In genomic region chr8:69921141-69921540, GRCm38 (mm10) we compare ENCODE assay signal across 11 mouse cellular contexts. TPM values are rescaled to one million over a fixed set of nuclear protein-coding genes. Genes with fewer than 3 reads are reported as not detected.
DNase-seq lines count a peak whose midpoint lies in the region; ATAC-seq lines count a peak whose summit lies in the region.
"Had no signal": no experiment of that assay in that cellular context is flagged by ENCODE, and none has a peak within 500 bp of the region (broad histone marks: within the 10 kb centered on the region; RNA-seq: fewer than 3 reads in every experiment).

No protein-coding gene starts in this region.

- H3K27ac ChIP-seq in hindbrain, embryonic 10.5 days: peak overlapping the region; percentile 84
- H3K27ac ChIP-seq in hindbrain, embryonic 16.5 days (ENCODE audit: low read depth, low read length): no peak overlapping the region; the same call in 1 of the 2 replicates
- peak overlapping the region; percentile 29 for H3K27ac ChIP-seq in embryonic facial prominence, embryonic 11.5 days (replicated peaks; ENCODE audit: low read depth, low read length)
- peak overlapping the region; percentile 60; the same call in 1 of the 2 replicates for H3K27ac ChIP-seq in kidney, embryonic 14.5 days (ENCODE audit: low read depth, low read length)
- peak overlapping the region; percentile 76 for H3K27ac ChIP-seq in midbrain, embryonic 15.5 days

- H3K27me3 ChIP-seq in hindbrain, embryonic 10.5 days (ENCODE audit: insufficient read depth, poor library complexity, severe bottlenecking): no peaks in the 10 kb centered on the region
- no peaks in the 10 kb centered on the region for H3K27me3 ChIP-seq in hindbrain, embryonic 16.5 days (replicated peaks; ENCODE audit: control insufficient read depth, insufficient read depth, low read length)
- no peaks in the 10 kb centered on the region for H3K27me3 ChIP-seq in embryonic facial prominence, embryonic 11.5 days (ENCODE audit: control insufficient read depth, insufficient read depth, low read length)
- no peaks in the 10 kb centered on the region for H3K27me3 ChIP-seq in kidney, embryonic 14.5 days (ENCODE audit: control insufficient read depth, insufficient read depth, low read length)
- no peaks in the 10 kb centered on the region for H3K27me3 ChIP-seq in midbrain, embryonic 15.5 days (replicated peaks)
- H3K27me3 ChIP-seq: neural tube, embryonic 12.5 days had no signal

- 93% methylated on average over 2 of the region's 2 CpGs for WGBS in hindbrain, embryonic 10.5 days
- WGBS in hindbrain, embryonic 16.5 days: 85% methylated on average over 2 of the region's 2 CpGs
- WGBS in embryonic facial prominence, embryonic 11.5 days: 91% methylated on average over 2 of the region's 2 CpGs
- 86% methylated on average over 2 of the region's 2 CpGs for WGBS in kidney, embryonic 14.5 days
- WGBS in midbrain, embryonic 15.5 days: 92% methylated on average over 2 of the region's 2 CpGs

- no peak for DNase-seq in hindbrain, embryonic 10.5 days (ENCODE audit: low spot score)
- no peak for DNase-seq in embryonic facial prominence, embryonic 11.5 days (ENCODE audit: low spot score)
- DNase-seq in testis, postnatal 14 days (ENCODE audit: low spot score): no peak
- no peak for DNase-seq in right cerebral cortex, adult 18-20 months
- DNase-seq: cerebellum, postnatal 36 days; thymus, postnatal 36 days had no signal

- H3K36me3 ChIP-seq in hindbrain, embryonic 10.5 days: peaks cover 49% of the 10 kb centered on the region
- peaks cover 4% of the 10 kb centered on the region; the same call in 1 of the 2 replicates for H3K36me3 ChIP-seq in hindbrain, embryonic 16.5 days (ENCODE audit: control insufficient read depth, insufficient read depth, low read length)
- H3K36me3 ChIP-seq in embryonic facial prominence, embryonic 11.5 days (replicated peaks; ENCODE audit: control insufficient read depth, insufficient read depth, low read depth, low read length): no peaks in the 10 kb centered on the region; the same call in 1 of the 2 replicates
- H3K36me3 ChIP-seq in kidney, embryonic 14.5 days (ENCODE audit: control insufficient read depth, insufficient read depth, low read length): peaks cover 23% of the 10 kb centered on the region
- 0 out of 2 replicates have a peak, but pooled peaks cover 3% of the 10 kb centered on the region for H3K36me3 ChIP-seq in midbrain, embryonic 15.5 days (replicated peaks)

- H3K4me1 ChIP-seq in hindbrain, embryonic 10.5 days (replicated peaks): peaks cover 26% of the 10 kb centered on the region
- peaks cover 11% of the 10 kb centered on the region for H3K4me1 ChIP-seq in hindbrain, embryonic 16.5 days (ENCODE audit: control insufficient read depth, insufficient read depth, low read depth, low read length)
- H3K4me1 ChIP-seq in embryonic facial prominence, embryonic 11.5 days (ENCODE audit: control insufficient read depth, insufficient read depth, low read length): peaks cover 6% of the 10 kb centered on the region; the same call in 1 of the 2 replicates
- peaks cover 12% of the 10 kb centered on the region; the same call in 1 of the 2 replicates for H3K4me1 ChIP-seq in kidney, embryonic 14.5 days (ENCODE audit: control insufficient read depth, insufficient read depth, low read length)
- peaks cover 21% of the 10 kb centered on the region for H3K4me1 ChIP-seq in midbrain, embryonic 15.5 days

- H3K9ac ChIP-seq in hindbrain, embryonic 16.5 days (ENCODE audit: low read depth, low read length): no peak overlapping the region; the same call in 1 of the 2 replicates
- H3K9ac ChIP-seq in embryonic facial prominence, embryonic 11.5 days (replicated peaks; ENCODE audit: low read length): no peak overlapping the region; the same call in 1 of the 2 replicates
- H3K9ac ChIP-seq in kidney, embryonic 14.5 days (ENCODE audit: low read depth, low read length): 0 out of 2 replicates have a peak overlapping the region, but pooled peaks have one; percentile 4
- no peak overlapping the region for H3K9ac ChIP-seq in midbrain, embryonic 15.5 days

- H3K4me3 ChIP-seq in hindbrain, embryonic 10.5 days: no peak overlapping the region
- H3K4me3 ChIP-seq in hindbrain, embryonic 16.5 days (ENCODE audit: low read length): no peak overlapping the region
- H3K4me3 ChIP-seq in embryonic facial prominence, embryonic 11.5 days (ENCODE audit: low read depth, low read length): no peak overlapping the region
- no peak overlapping the region for H3K4me3 ChIP-seq in kidney, embryonic 14.5 days (ENCODE audit: low read length)
- no peak overlapping the region for H3K4me3 ChIP-seq in midbrain, embryonic 15.5 days
- H3K4me3 ChIP-seq: neural tube, embryonic 12.5 days had no signal

- H3K9me3 ChIP-seq in hindbrain, embryonic 10.5 days: no peaks in the 10 kb centered on the region
- H3K9me3 ChIP-seq in hindbrain, embryonic 16.5 days (ENCODE audit: control insufficient read depth, low read length): no peaks in the 10 kb centered on the region
- H3K9me3 ChIP-seq in embryonic facial prominence, embryonic 11.5 days (replicated peaks; ENCODE audit: control insufficient read depth, low read length): no peaks in the 10 kb centered on the region
- no peaks in the 10 kb centered on the region for H3K9me3 ChIP-seq in kidney, embryonic 14.5 days (ENCODE audit: control insufficient read depth, low read length)
- H3K9me3 ChIP-seq in midbrain, embryonic 15.5 days: no peaks in the 10 kb centered on the region
- H3K9me3 ChIP-seq: neural tube, embryonic 12.5 days had no signal

- no peak overlapping the region for H3K4me2 ChIP-seq in hindbrain, embryonic 16.5 days (ENCODE audit: low read length)
- H3K4me2 ChIP-seq in embryonic facial prominence, embryonic 11.5 days (ENCODE audit: low read depth, low read length): no peak overlapping the region
- no peak overlapping the region for H3K4me2 ChIP-seq in kidney, embryonic 14.5 days (replicated peaks; ENCODE audit: low read depth, low read length)
- no peak overlapping the region for H3K4me2 ChIP-seq in midbrain, embryonic 15.5 days

- ATAC-seq in hindbrain, embryonic 16.5 days: no peak
- ATAC-seq in embryonic facial prominence, embryonic 11.5 days (replicated peaks; ENCODE audit: insufficient number of reproducible peaks, low FRiP score, low TSS enrichment, low read depth): no peak
- no peak for ATAC-seq in kidney, embryonic 14.5 days (ENCODE audit: low FRiP score, low TSS enrichment)
- ATAC-seq in midbrain, embryonic 15.5 days (replicated peaks): no peak
- no peak for ATAC-seq in monocyte, adult 5-6 weeks (replicated peaks; ENCODE audit: insufficient number of reproducible peaks, low FRiP score, low TSS enrichment, poor library complexity, severe bottlenecking)

RNA-seq across cellular contexts. Expression of gene Yjefn3, which starts 18.6 kb away (rescaled TPM):
- polyA plus RNA-seq in hindbrain, embryonic 10.5 days (2016; fragmentation: Nextera tagmentation; extraction: Ambion mirVana): 4.9 and 7.3 TPM in 2 replicates
- polyA plus RNA-seq in hindbrain, embryonic 16.5 days (2015; fragmentation: Nextera tagmentation; extraction: Ambion mirVana): 13.6 and 14.3 TPM in 2 replicates
- polyA plus RNA-seq in embryonic facial prominence, embryonic 11.5 days (2014; fragmentation: Nextera tagmentation; extraction: Ambion mirVana): 3.6 TPM in 2 replicates
- polyA plus RNA-seq in kidney, embryonic 14.5 days (2014; fragmentation: Nextera tagmentation; extraction: Ambion mirVana): 1.7 and 3.3 TPM in 2 replicates
- polyA plus RNA-seq in midbrain, embryonic 15.5 days (2015; fragmentation: Nextera tagmentation; extraction: Ambion mirVana): 9.6 and 12.2 TPM in 2 replicates
- total RNA-seq in monocyte, adult 5-6 weeks (2017): not detected in 3 replicates

RNA-seq across cellular contexts. Expression of gene Ndufa13, which starts 18.8 kb away (rescaled TPM):
- 166 and 177 TPM in 2 replicates for polyA plus RNA-seq in hindbrain, embryonic 10.5 days (2016; fragmentation: Nextera tagmentation; extraction: Ambion mirVana)
- polyA plus RNA-seq in hindbrain, embryonic 16.5 days (2015; fragmentation: Nextera tagmentation; extraction: Ambion mirVana): 191 and 216 TPM in 2 replicates
- 158 and 165 TPM in 2 replicates for polyA plus RNA-seq in embryonic facial prominence, embryonic 11.5 days (2014; fragmentation: Nextera tagmentation; extraction: Ambion mirVana)
- polyA plus RNA-seq in kidney, embryonic 14.5 days (2014; fragmentation: Nextera tagmentation; extraction: Ambion mirVana): 192 and 272 TPM in 2 replicates
- 171 and 172 TPM in 2 replicates for polyA plus RNA-seq in midbrain, embryonic 15.5 days (2015; fragmentation: Nextera tagmentation; extraction: Ambion mirVana)
- 91.2 to 131 TPM (median 108 TPM) in 3 replicates for total RNA-seq in monocyte, adult 5-6 weeks (2017)

RNA-seq across cellular contexts. Expression of gene Tssk6, which starts 19.2 kb away (rescaled TPM):
- 4.7 and 4.8 TPM in 2 replicates for polyA plus RNA-seq in hindbrain, embryonic 10.5 days (2016; fragmentation: Nextera tagmentation; extraction: Ambion mirVana)
- polyA plus RNA-seq in hindbrain, embryonic 16.5 days (2015; fragmentation: Nextera tagmentation; extraction: Ambion mirVana): 3.5 and 3.7 TPM in 2 replicates
- 3.2 and 3.7 TPM in 2 replicates for polyA plus RNA-seq in embryonic facial prominence, embryonic 11.5 days (2014; fragmentation: Nextera tagmentation; extraction: Ambion mirVana)
- 2.7 and 5.1 TPM in 2 replicates for polyA plus RNA-seq in kidney, embryonic 14.5 days (2014; fragmentation: Nextera tagmentation; extraction: Ambion mirVana)
- 4.5 and 4.7 TPM in 2 replicates for polyA plus RNA-seq in midbrain, embryonic 15.5 days (2015; fragmentation: Nextera tagmentation; extraction: Ambion mirVana)
- 0.95 to 1.6 TPM (median 1.1 TPM) in 3 replicates for total RNA-seq in monocyte, adult 5-6 weeks (2017)

RNA-seq across cellular contexts. Expression of gene Cilp2, which starts 33.7 kb away (rescaled TPM):
- 0.44 and 0.47 TPM in 2 replicates for polyA plus RNA-seq in hindbrain, embryonic 10.5 days (2016; fragmentation: Nextera tagmentation; extraction: Ambion mirVana)
- polyA plus RNA-seq in hindbrain, embryonic 16.5 days (2015; fragmentation: Nextera tagmentation; extraction: Ambion mirVana): 6.6 and 7.0 TPM in 2 replicates
- polyA plus RNA-seq in embryonic facial prominence, embryonic 11.5 days (2014; fragmentation: Nextera tagmentation; extraction: Ambion mirVana): 0.32 and 0.66 TPM in 2 replicates
- polyA plus RNA-seq in kidney, embryonic 14.5 days (2014; fragmentation: Nextera tagmentation; extraction: Ambion mirVana): 0.58 and 0.77 TPM in 2 replicates
- 5.8 and 5.9 TPM in 2 replicates for polyA plus RNA-seq in midbrain, embryonic 15.5 days (2015; fragmentation: Nextera tagmentation; extraction: Ambion mirVana)
- total RNA-seq in monocyte, adult 5-6 weeks (2017): not detected in 3 replicates
